Mouse (Mus musculus) frontal cortex, postnatal 25 days (tissue): ENCODE data around the gene Rrp36.

Source experiments
- DNase-seq, 2 experiments: peaks; one replicate each; pipeline ENCODE4 v3.0.0; 2022; ENCODE audit warnings: low spot score in 2 of 2

The Rrp36 gene

DNA sequence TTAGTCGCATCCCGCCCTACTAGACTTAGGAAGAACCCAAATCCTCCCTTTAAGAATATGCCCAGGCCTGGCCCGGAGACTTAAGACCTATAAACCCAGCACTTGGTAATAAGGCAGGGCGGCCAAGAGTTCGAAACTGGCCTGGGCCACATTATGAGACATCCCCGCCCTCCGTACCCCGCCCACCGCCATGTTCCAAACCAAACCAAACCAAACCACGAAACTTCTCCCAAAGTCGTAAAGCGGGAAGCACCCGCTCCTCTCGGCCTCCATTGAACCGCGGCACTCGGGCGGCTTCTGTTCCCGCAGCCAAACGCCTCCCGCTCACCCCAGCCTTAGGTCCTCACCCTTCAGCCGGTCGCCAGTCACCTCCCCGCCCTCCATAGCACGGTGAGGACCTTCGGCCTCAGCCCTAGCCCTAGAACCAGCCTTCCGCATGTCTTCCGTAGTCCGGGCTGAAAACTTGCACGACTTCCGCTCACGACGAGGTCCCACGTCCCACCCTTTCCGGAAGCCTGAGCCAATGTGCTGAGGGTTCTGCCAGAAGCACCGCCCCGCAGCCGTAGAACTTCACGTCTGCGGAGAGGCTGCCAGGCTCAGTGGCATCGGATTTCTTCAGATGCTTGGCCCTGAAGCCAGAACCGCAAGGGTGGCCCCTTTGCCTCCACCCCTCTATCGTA lies at the start of gene Rrp36:
Gene Rrp36 (minus strand): TSS at position 503 of the 680 bp plus-strand sequence.
- peak; percentile 62 to 83 for DNase-seq

DNA sequence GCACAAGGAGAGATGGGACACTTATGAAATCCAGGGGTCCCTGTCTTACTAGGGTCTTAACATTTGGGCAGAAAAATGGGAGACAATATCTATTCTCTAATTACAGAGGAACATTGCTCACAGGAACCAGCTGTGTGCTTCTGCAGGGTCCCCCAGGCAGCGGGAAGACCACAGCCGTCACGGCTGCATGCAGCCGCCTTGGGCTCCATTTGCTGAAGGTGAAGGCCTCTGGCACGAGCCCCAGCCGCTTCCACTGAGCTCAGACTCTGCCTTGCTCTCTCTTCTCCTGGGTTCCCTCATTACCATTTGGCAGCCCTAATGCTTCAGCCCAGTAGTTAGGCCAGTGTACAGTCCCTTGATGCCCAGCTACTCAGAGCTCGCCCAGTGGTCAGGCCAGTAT lies 46.9 kb upstream of the Rrp36 start:
- DNase-seq, result no peak

DNA sequence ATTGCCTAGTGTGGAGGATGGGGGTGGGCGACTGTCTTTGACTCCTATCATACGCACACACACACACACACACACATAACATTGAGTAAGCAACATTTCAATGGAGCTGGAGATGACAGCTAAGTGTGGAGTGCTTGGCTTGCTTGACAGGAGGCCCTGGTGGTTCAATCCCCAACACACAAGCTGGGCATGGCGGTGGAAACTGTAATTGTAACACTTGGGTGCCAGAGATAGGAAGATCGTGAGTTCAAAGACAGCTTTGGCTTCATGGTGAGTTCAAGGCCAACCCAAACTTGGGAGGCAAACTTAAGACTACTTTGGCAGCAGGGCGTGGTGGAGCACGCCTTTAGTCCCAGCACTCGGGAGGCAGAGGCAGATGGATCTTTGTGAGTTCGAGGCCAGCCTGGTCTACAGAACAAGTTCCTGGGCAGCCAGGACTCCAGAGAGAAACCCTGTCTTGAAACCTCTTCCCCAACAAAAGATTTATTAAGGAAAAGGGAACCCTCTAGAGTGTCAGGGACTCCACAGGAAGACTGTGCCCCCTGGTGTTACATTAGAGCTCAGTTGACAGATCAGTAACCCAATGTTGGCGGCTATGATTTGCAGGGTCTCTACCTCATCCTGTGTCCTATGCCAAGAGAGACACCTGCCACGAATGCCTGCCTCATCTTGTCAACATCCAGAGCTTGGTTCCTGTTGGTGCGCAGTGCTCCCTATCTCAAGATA lies 40.8 kb upstream of the Rrp36 start:
- DNase-seq, result no peak

- no peak for DNase-seq
Observed at GRCm38 (mm10) chr17:46713849-46714248, 39.7 kb upstream of the Rrp36 start.

GRCm38 (mm10) chr17:46712442-46712841 lies 38.3 kb upstream of the Rrp36 start:
- no peak for DNase-seq

GRCm38 (mm10) chr17:46711612-46712271 lies 37.6 kb upstream of the Rrp36 start:
- DNase-seq, result peak in 1 of 2 experiments; percentile 33

DNA sequence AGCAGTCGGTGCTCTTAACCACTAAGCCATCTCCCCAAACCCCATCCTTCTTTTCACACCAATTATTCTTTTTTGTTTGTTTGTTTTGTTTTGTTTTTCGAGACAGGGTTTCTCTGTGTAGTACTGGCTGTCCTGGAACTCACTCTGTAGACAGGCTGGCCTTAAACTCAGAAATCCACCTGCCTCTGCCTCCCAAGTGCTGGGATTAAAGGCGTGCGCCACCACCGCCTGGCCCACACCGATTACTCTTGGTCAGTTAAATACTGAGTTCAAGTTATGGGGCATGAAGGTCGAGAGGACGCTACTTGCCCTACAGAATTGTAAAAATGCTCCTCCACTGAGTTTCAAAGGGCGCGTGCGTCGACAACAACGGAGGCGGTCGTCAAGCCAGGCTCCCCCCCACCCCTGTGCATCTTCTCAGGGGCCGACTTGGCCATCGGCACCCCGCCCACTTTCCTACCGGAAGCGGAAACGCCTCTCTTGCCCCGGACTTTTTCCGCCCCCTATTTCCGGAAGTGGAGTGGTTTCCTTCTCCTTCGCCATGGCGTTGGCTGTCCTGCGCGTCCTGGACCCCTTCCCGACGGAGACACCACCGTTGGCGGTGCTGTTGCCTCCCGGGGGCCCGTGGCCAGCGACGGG lies 36.9 kb upstream of the Rrp36 start, which contains the start of gene Pex6:
Gene Pex6 (plus strand): TSS at position 505 of the 639 bp plus-strand sequence.
- DNase-seq, result peak; percentile 76 to 81

GRCm38 (mm10) chr17:46706375-46707089 lies 32.4 kb upstream of the Rrp36 start:
- DNase-seq, result no peak

DNA sequence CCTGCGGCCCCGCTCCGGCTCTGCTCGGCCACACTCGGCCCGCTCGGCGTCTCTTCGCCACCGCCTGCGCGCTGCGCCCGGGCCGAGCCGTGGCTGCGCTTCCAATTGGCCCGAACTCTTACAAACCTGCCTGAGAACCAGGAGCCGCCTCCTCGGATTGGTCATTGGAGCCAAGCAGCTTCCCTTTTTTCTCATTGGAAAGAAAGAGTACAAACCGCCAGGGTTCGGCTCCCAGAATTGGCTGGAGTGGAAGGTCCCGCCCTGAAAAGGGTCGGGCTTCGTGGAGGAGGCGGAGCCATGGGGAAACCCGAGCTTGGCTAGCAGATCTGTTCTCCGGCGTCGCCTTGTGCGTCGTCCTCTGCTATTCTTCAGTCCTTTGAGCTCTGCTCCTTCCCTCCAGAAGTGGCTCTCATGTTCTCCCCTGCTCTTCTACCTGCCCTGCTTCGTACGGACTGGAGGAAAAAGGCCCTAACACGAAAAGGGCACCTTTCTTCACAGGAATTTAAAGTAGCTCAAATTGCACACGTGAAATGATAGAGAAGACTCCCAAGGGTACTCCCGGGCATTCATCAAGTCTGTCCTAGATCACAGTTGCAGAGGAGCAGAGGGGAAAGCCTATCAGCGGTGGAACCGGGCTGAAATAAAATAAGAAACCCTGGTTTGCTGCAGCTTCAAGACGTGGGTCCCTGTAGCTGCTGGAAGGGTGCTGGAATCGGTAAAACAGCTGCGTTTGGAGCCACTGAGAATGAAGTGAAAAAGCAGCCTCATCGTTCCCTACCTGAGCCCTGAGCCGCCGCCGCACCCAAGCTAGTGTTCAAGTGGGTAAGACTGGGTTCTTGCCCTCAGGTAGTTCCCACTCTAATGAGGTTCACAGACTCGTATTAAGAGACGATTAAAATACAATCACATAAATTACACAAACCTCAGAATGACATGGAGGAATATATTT lies 31.0 kb upstream of the Rrp36 start, which contains the start of gene Ppp2r5d:
Gene Ppp2r5d (minus strand): TSS at position 225 of the 949 bp plus-strand sequence.
- DNase-seq, result peak; percentile 92 to 95

DNA sequence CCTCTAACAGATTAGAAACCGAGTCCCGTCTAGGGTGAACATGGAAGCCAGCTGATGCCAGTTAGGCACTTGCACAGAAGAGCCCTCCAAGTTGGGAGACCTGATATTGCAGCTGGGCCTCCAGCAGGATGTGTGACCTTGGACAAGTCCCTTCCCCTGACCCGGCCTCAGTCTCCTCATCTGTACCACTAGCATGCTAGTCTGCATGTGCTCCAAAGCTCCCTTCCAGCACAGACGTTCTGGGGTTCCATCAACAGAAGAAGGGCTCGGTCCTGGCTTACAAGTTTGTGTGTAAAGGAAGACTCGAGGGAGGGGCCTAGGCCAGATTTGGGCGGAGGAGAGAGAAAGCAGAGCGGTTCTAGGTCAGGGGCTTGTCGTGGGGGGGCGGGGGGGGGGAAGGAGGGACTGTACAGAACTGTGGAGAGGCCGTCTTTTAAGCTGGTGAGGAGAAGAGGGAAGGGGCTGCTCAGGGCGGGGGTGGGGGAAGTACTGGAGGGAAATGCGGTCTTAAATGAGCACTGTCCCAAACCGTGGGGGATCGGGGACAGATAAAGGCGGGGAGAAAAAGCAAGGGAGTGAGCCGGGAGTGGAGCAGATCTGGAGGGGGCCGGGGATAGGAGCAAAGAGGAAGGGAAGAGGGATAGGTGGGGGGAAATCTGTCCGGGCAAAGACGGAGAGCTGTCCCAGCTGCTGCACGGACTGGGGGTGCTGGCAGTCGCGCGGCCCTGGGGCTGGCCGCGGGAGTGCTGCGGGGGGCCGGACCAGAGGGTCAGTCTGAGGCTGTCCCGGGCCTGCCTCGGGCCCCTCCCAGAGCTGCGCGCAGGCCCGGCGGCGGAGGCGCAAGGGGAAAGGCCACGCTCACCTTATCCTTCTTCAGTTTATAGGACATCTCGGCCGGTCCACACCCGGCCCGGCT lies 30.1 kb upstream of the Rrp36 start:
- DNase-seq, result no peak

GRCm38 (mm10) chr17:46702506-46702905 lies 28.4 kb upstream of the Rrp36 start:
- DNase-seq, result no peak

DNA sequence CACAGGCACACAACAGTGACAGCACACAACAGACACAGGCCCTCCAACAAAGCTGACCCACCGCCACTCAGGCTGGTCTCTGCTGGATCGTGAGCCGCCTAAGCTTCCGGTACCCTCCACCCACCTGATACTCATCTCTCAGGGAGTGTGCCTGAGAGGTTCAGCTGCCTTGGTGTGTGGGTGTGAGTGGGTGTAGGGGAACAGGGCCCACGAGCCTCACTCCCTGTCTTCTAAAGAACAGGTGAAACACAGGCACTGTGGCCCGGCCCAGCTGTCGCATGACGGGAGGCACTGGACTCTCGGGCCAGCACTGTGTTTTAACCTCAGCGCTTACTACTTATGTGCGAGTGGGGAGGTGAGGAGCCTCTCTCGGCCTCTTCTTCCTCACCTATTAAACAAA lies 27.9 kb upstream of the Rrp36 start:
- DNase-seq, result no peak

DNA sequence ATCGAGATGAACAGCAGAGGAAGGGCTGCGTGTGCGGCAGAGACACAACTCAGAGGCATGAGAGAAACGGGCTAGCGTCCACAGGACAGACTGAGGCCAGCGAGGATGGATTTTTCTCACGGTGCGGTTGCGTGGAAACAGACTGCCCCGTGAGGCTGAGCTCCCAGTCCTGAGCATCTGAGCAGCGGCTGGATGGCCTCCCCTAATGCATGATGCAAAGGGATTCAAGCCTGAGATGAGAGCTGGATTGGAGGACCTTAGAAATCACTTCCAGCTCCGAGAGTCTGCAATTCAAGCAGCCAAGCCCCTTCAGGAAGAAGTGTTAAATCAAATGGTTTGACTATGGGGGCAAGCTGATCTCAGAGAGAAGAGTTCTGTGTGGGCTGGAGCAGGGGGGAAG lies 27.3 kb upstream of the Rrp36 start:
- DNase-seq, result no peak

DNA sequence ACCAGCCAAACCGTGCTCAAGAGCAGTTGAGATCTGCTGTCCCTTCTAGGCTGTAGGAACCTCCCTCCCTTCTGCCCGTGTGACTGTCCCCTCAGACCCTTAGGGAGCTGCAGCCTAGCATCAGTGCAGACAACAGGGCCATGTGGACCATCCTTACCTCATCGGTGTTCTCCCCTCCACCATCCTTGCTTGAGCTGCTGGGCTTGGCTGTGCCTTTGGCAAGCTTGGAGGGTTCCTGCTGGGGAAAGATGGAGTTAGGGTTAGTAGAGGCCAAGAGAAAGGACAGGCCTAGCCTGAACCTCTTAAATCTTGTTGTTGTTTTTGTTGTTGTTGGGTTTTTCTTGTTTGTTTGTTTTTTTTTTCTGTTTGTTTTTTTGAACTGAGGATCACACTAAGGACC lies 25.8 kb upstream of the Rrp36 start:
- no peak for DNase-seq

GRCm38 (mm10) chr17:46699245-46699644 lies 25.1 kb upstream of the Rrp36 start:
- no peak for DNase-seq

- DNase-seq, result no peak
Observed at GRCm38 (mm10) chr17:46698515-46698914, 24.4 kb upstream of the Rrp36 start.

DNA sequence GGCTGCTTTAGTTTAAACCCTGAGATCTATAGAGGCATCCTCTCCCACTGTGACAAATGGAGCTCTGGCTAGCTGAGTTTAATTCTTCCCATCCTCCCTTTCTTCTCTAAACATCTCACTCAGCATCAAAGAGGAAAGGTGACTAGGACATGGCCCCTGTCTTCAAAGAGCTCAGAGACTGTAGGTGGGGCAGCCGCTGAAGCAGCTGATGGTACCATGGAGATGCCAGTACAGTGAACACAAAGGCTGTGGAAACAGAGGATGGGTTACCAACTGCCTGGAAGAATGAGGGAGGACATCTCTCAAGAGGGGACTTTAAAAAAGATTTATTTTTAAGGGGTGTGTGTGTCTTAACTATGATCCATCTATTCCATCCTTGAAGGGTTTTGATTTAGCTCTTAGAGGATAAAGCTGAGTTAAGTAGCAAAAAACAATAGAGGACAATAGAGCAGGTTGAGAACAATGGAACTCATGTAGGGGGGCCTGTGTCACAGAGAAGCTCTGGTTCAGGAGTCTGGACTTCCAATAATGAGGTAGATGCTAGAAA lies 20.4 kb upstream of the Rrp36 start:
- DNase-seq, result no peak

DNA sequence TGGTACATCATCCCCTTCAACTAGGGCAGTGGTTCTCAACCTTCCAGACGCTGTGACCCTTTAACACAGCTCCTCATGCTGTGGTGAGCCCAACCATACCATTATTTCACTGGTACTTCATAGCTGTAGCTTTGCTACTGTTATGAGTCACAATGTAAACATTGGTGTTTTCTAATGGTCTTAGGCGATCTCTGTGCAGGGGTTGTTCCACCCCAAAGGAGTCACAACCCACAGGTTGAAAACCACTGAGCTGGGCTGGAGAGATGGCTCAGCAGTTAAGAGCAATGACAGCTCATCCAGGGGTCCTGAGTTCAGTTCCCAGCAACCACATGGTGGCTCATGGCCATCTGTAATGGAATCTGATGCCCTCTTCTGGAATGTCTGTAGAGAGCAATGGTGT lies 17.2 kb upstream of the Rrp36 start:
- no peak for DNase-seq

- DNase-seq, result no peak
Observed at GRCm38 (mm10) chr17:46690665-46691064, 16.5 kb upstream of the Rrp36 start.
